Mouse (Mus musculus) embryonic facial prominence, embryonic 14.5 days (tissue): Measurements from ENCODE around the gene Jpt1. TPM values are rescaled to one million over a fixed set of nuclear protein-coding genes. Genes with fewer than 3 reads are reported as not detected.

ENCODE experiments used
- ATAC-seq: fragments of 200-750 bp; cut with Nextera tagmentation; 2 replicates; pipeline ENCODE4 v1.8.0; 2017; ENCODE audit warnings: low read depth, moderate number of reproducible peaks, moderate TSS enrichment
- DNase-seq: peaks from one replicate; pipeline ENCODE4 v3.0.0-alpha.2; 2015; ENCODE audit warnings: low spot score
- H3K27ac ChIP-seq: fragments of 300-500 bp; sonication (generic); replicated peaks from 2 replicates; pipeline ENCODE4 v1.5.1; 2014; ENCODE audit warnings: low read depth, mild to moderate bottlenecking, low read length, moderate library complexity
- H3K27me3 ChIP-seq: fragments of 300-500 bp; sonication (generic); replicated peaks from 2 replicates; pipeline ENCODE4 v1.6.1; 2014; ENCODE audit warnings: low read length; ENCODE audit not compliant: control insufficient read depth, insufficient read depth
- H3K36me3 ChIP-seq: fragments of 300-500 bp; sonication (generic); 2 replicates; pipeline ENCODE4 v1.6.1; 2014; ENCODE audit warnings: low read length, mixed read lengths; ENCODE audit not compliant: control insufficient read depth, insufficient read depth
- H3K4me1 ChIP-seq: fragments of 300-500 bp; sonication (generic); 2 replicates; pipeline ENCODE4 v1.6.1; 2014; ENCODE audit warnings: antibody characterized with exemption, low read length; ENCODE audit not compliant: control insufficient read depth, insufficient read depth
- H3K4me2 ChIP-seq: fragments of 300-500 bp; sonication (generic); 2 replicates; pipeline ENCODE4 v1.6.1; 2014; ENCODE audit warnings: low read depth, mild to moderate bottlenecking, low read length, moderate library complexity, mixed read lengths
- H3K4me3 ChIP-seq: fragments of 300-500 bp; sonication (generic); 2 replicates; pipeline ENCODE4 v1.5.1; 2014; ENCODE audit warnings: low read depth, mild to moderate bottlenecking, low read length
- H3K9ac ChIP-seq: fragments of 300-500 bp; sonication (generic); 2 replicates; pipeline ENCODE4 v1.6.1; 2014; ENCODE audit warnings: low read depth, mild to moderate bottlenecking, low read length, moderate library complexity, mixed read lengths
- H3K9me3 ChIP-seq: fragments of 300-500 bp; sonication (generic); 2 replicates; pipeline ENCODE4 v1.6.1; 2016; ENCODE audit warnings: low read length; ENCODE audit not compliant: control insufficient read depth
- WGBS: fragments of 180-500 bp; shearing (Covaris S2); extraction: QIAGEN DNeasy Blood & Tissue Kit; methylation state at CpG from one replicate; pipeline ENCODE4 v1.1.7; 2014; 5-methylcytosine and 5-hydroxymethylcytosine counted together
- polyA plus RNA-seq: library from polyadenylated mRNA; unstranded; fragments of >200 nt; fragmentation: Nextera tagmentation; extraction: Ambion mirVana; gene quantifications from 2 replicates; pipeline ENCODE4 v1.2.1, GENCODE M21; 2014

The Jpt1 gene
- polyA plus RNA-seq, 1 experiment from 2014 or later = 576 TPM

DNA sequence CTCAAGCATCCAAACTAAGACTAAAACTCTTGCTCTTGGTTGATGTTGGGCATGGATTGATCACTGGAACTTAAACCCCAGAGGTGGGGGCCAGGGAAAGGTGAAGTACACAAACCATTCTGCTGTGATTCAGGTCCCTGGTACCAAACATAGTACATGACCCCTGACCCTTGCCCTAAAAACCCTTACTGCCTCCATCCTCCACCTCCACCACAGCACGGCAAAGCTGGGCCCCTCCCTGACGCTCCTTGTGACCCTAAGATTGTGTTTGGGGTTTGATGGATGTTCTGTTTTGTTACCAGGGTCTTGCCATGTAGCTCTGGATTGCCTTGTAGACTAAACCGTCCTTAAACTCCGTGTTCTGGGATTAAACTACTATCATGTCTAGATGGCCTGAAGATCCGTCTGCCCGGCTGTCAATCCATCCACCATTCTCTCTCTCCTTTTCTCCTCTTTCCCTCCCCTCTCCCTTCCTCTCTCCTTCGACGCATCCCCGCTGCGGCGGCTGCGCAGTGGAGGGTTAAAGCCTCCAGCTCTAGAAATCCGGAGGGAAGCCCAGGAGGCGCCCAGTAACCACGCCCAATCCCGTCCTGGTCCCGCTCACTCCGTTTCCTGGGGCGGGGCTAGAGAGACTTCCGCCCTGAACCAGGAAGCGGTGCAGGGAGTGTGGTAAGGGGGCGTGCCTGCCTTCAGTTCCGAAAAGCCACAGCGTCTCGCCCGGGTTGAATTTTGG lies 39.0 kb downstream of the Jpt1 start, which contains the start of gene Armc7:
TSS of gene Armc7 (plus strand) at position 643 of the 733 bp plus-strand sequence.
- peak within 1 kb of the TSS; percentile 81 for H3K4me2 ChIP-seq
- WGBS = under 1% methylated on average over 26 of the region's 26 CpGs
- peak; percentile 99 for DNase-seq
- H3K27ac ChIP-seq = peak within 1 kb of the TSS; percentile 84
- H3K9ac ChIP-seq = peak within 1 kb of the TSS; percentile 84
- peak within 1 kb of the TSS; percentile 72 for H3K4me3 ChIP-seq
- no peaks in the 10 kb centered on the region for H3K9me3 ChIP-seq
- no peaks in the 10 kb centered on the region for H3K27me3 ChIP-seq
- ATAC-seq = peak; percentile 99
- 0 out of 2 replicates have a peak, but pooled peaks cover 3% of the 10 kb centered on the region for H3K36me3 ChIP-seq
- peaks cover 10% of the 10 kb centered on the region; the same call in 1 of the 2 replicates for H3K4me1 ChIP-seq

DNA sequence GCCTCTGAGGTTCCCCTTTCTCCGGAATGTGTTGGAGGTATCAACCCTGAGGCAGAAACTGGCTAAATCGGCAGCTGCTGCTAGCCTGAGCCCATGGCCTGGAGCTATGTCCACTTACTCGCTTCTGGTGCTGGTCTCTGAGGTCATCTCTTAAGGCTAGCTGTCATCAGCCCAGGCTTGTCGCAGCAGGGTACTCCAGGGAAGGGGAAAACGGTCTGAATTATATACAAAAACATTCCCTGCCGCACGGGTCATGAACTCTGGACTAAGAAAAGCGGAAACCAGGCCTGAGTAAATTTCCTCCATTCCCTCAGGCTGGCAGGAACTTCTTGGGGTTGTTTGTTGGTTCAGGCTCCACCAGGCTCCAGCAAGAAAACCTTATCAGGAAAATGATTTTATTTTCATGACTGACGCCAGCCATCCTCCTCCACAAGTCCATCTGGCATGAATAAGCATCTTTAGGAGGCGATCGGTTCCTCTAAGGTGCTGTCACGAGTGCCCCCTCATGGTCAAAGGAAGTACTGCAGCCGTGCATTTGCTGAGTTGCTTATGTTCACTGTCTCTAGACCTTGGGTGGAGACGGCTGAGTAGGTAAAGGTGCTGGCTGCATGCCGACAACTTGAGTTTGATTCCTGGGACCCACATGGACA lies 40.4 kb downstream of the Jpt1 start:
- no peaks in the 10 kb centered on the region for H3K36me3 ChIP-seq
- 12% methylated on average over 15 of the region's 15 CpGs for WGBS
- peak overlapping the region; percentile 33; the same call in 1 of the 2 replicates for H3K4me2 ChIP-seq
- peak overlapping the region; percentile 10; the same call in 1 of the 2 replicates for H3K4me3 ChIP-seq
- H3K4me1 ChIP-seq = peaks cover 10% of the 10 kb centered on the region; the same call in 1 of the 2 replicates
- peak; percentile 95 for DNase-seq
- H3K9ac ChIP-seq = 0 out of 2 replicates have a peak overlapping the region, but pooled peaks have one; percentile 21
- peak overlapping the region; percentile 41; the same call in 1 of the 2 replicates for H3K27ac ChIP-seq
- no peaks in the 10 kb centered on the region for H3K27me3 ChIP-seq
- H3K9me3 ChIP-seq = no peaks in the 10 kb centered on the region
- ATAC-seq = peak; percentile 39; the same call in 1 of the 2 replicates

DNA sequence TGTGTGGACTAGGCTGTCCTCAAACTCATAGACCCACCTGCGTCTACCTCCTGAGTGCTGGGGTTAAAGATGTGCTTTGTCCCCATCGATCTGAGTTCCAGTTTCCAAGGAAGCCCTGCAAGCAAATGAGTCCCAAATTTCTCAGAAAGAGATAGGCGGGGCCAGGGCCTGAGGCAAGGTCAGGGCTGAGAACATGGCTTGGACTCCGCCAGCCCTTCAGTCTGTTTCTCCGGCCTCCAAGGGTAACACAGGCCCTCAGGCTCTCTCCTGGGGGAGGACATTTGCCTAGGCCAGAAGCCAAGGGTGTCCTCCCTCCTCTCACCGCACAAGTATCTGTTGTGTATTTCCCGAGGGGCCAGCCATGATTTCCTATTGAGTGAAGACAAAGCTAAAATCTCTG lies 42.0 kb downstream of the Jpt1 start:
- Histone ChIP-seq H3K4me1 (peaks cover 10% of the 10 kb centered on the region; the same call in 1 of the 2 replicates), H3K4me2 (no peak overlapping the region), H3K27me3 (no peaks in the 10 kb centered on the region), H3K9me3 (no peaks in the 10 kb centered on the region), H3K27ac (no peak overlapping the region), H3K4me3 (no peak overlapping the region), H3K9ac (no peak overlapping the region), H3K36me3 (no peaks in the 10 kb centered on the region)
- DNase-seq = no peak
- ATAC-seq = no peak
- WGBS = 83% methylated on average over 7 of the region's 7 CpGs

DNA sequence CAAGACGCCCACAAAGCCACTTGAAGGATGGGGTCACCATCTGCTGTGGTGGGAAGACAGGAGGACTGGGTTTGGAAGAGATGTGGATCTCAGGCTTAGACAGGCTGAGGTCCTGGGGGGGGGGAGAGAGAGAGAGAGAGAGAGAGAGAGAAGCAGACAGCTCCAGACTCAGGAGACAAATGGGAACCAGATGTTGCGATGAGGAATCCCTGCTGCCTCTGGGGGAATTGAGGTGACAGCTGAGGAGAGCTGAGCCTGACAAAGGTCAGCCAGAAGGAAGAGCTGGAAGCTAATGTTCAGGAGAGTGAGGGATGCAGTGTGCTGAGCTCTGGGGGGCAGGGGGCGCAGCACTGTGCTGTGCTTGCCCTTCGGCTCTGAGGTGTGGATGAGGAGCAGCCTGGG lies 47.0 kb downstream of the Jpt1 start:
- peaks cover 4% of the 10 kb centered on the region; the same call in 1 of the 2 replicates for H3K4me1 ChIP-seq
- no peak overlapping the region for H3K4me3 ChIP-seq
- H3K27me3 ChIP-seq = no peaks in the 10 kb centered on the region
- no peak overlapping the region for H3K4me2 ChIP-seq
- peak overlapping the region; percentile 34; the same call in 1 of the 2 replicates for H3K9ac ChIP-seq
- ATAC-seq = peak; percentile 66; the same call in 1 of the 2 replicates
- DNase-seq = peak; percentile 81
- WGBS = 13% methylated on average over 4 of the region's 4 CpGs
- H3K36me3 ChIP-seq = no peaks in the 10 kb centered on the region
- no peak overlapping the region for H3K27ac ChIP-seq
- no peaks in the 10 kb centered on the region for H3K9me3 ChIP-seq

DNA sequence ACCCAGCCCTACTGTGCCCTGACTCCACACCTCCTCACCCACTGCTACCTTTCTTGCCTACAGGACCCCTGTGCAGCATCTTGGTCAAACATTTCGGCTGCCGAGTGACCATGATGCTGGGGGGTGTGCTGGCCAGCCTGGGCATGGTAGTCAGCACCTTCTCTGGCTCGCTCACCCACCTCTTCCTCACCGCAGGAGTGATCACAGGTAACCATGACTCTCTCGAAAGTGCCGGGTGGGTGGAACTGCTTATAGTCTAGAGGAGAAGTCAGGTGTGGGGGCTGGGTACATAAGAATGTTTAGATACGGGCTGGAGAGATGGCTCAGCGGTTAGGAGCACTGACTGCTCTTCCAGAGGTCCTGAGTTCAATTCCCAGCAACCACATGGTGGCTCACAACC lies 49.3 kb downstream of the Jpt1 start:
- H3K4me3 ChIP-seq = no peak overlapping the region
- no peaks in the 10 kb centered on the region for H3K36me3 ChIP-seq
- WGBS = 86% methylated on average over 8 of the region's 8 CpGs
- no peak overlapping the region for H3K4me2 ChIP-seq
- DNase-seq = no peak
- H3K4me1 ChIP-seq = peaks cover 4% of the 10 kb centered on the region; the same call in 1 of the 2 replicates
- H3K9ac ChIP-seq = no peak overlapping the region
- H3K27me3 ChIP-seq = no peaks in the 10 kb centered on the region
- no peak overlapping the region for H3K27ac ChIP-seq
- H3K9me3 ChIP-seq = no peaks in the 10 kb centered on the region
- ATAC-seq = no peak

DNA sequence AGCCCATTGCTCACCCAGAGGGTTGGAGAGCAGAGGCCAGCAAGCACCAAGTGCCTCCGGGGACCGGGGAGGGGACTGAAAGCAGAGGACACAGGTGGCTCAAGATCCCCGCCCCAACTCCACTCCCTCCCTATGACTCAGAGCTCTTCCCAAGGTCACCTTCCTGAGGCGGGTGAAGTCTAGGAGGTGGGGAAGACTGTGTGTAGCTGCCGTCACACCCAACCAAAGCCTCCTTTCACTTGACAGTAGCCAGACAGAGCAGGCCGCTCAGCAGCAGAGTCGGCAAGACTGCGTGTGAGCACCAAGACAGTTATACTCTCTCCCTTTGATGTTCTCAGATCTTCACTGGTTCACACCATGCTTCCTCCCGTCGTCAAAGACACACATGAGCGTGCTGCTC lies 50.8 kb downstream of the Jpt1 start:
- no peaks in the 10 kb centered on the region for H3K36me3 ChIP-seq
- H3K9me3 ChIP-seq = no peaks in the 10 kb centered on the region
- no peak for DNase-seq
- H3K4me2 ChIP-seq = no peak overlapping the region
- no peaks in the 10 kb centered on the region for H3K27me3 ChIP-seq
- no peak overlapping the region for H3K27ac ChIP-seq
- H3K4me3 ChIP-seq = no peak overlapping the region
- no peak for ATAC-seq
- 61% methylated on average over 11 of the region's 11 CpGs for WGBS
- H3K9ac ChIP-seq = no peak overlapping the region
- H3K4me1 ChIP-seq = peaks cover 4% of the 10 kb centered on the region; the same call in 1 of the 2 replicates

DNA sequence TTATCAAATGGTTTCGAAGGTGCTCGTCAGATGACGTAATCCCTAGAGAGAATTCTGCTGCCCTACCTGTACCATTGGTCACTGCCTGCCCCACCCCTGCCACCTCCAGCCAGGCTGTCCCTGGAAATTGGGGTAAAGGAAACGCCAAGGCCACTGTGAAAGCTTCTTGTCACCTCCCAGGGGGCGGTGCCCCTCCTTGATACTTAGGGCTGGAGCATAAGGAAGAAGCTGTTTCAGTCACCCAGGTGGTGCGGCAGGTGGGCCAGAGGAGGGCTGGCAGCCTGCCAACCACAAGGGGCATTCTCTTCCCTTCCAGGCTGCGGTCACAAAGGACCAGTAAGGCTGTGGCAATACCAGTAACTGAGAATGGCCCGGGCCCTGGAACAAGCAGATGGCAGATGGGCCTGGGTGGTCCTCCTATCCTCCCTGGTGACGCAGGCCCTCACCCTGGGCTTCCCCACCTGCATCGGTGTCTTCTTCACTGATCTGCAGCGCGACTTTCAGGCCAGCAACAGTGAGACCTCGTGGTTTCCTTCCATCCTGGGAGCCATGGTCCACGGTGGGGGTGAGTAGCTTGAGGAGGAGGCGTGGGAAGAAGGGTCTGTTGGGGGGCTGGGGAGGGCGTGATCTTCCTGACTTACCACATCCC lies 51.8 kb downstream of the Jpt1 start, which contains the start of gene Slc16a5:
TSS of gene Slc16a5 (plus strand) at position 232 of the 649 bp plus-strand sequence.
- peaks cover 4% of the 10 kb centered on the region; the same call in 1 of the 2 replicates for H3K4me1 ChIP-seq
- no peak within 1 kb of the TSS for H3K27ac ChIP-seq
- H3K4me3 ChIP-seq = no peak within 1 kb of the TSS
- DNase-seq = no peak
- no peak within 1 kb of the TSS for H3K9ac ChIP-seq
- no peak within 1 kb of the TSS for H3K4me2 ChIP-seq
- no peaks in the 10 kb centered on the region for H3K27me3 ChIP-seq
- 80% methylated on average over 15 of the region's 16 CpGs for WGBS
- peak; percentile 42; the same call in 1 of the 2 replicates for ATAC-seq
- H3K9me3 ChIP-seq = no peaks in the 10 kb centered on the region
- no peaks in the 10 kb centered on the region for H3K36me3 ChIP-seq

DNA sequence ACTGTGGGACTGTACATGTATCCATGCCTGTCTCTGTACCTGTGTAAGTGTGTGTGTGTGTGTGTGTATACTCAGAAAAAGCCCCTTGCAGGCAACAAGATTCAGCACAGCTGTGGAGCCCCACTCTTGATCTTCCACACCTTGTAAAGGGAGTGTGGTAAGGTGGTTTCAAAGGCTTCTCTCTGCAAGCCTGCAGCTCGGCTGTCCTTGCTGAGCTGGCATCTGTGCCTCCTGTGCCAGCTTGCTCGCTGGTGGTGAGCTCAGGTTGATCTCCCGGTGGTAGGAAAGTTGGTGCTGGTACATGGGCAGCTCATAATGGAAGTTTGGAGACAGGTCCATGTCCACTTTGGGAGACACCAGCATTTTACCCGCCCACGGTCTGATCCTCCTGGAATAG lies 52.3 kb downstream of the Jpt1 start:
- Histone ChIP-seq H3K9me3 (no peaks in the 10 kb centered on the region), H3K4me1 (peaks cover 1% of the 10 kb centered on the region; the same call in 1 of the 2 replicates), H3K27me3 (no peaks in the 10 kb centered on the region), H3K4me3 (no peak overlapping the region), H3K36me3 (no peaks in the 10 kb centered on the region), H3K4me2 (no peak overlapping the region), H3K9ac (no peak overlapping the region), H3K27ac (no peak overlapping the region)
- DNase-seq (no peak), ATAC-seq (no peak)
- WGBS = 68% methylated on average over 5 of the region's 5 CpGs
